Mouse (Mus musculus) layer of hippocampus, adult 11-12 months (tissue): ENCODE measurements around the gene Tle3.

ENCODE experiments used
- DNase-seq: peaks from one replicate; pipeline ENCODE4 v3.0.0; 2022; ENCODE audit warnings: low spot score

Tle3 gene

DNA sequence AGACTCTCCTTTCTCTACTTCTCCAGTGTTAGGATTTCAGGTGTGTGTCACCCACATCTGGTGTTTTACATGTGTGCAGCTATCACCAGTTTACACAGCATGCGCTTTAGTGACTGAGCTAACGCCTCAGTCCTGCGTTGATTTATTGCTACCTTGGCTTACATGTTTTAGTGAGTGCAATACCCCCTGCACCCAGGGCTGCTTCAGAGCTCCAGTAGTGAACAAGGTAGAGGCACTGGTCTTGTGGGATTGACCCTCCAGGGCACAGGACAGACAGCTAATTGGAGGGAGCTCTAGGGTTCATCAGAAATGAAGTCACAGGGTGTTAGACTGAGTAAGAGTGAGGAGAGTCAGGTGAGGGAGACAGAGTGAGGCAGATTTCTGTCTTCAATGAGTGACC lies 12.4 kb upstream of the Tle3 start:
- DNase-seq, result no peak

DNA sequence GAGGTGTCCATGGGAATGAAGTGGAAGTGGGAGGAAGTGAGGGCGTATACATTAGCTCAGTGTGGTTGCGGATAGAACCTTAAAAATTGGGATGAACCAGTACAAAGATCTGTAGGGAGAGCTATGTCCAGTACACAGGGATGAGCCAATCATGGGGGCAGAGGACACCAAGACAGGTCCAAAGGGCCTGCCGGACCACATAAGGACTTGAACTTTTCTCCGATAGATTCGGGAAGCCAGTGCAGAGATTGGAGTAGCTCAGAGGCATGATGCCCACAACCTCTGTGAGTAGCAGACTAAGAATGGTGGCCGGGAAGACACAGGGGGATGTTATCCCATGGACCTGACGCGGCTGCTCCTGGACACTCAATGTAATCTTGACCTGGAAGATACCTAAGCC lies 12.0 kb upstream of the Tle3 start:
- DNase-seq, result no peak

- no peak for DNase-seq
These were observed 11.2 kb upstream of the Tle3 start for GRCm38 (mm10) chr9:61360727-61361631.

- no peak for DNase-seq
These were observed 9.0 kb upstream of the Tle3 start for GRCm38 (mm10) chr9:61363194-61363593.

GRCm38 (mm10) chr9:61366108-61366507 lies 6.1 kb upstream of the Tle3 start:
- no peak for DNase-seq

GRCm38 (mm10) chr9:61367156-61367555 lies 5.0 kb upstream of the Tle3 start:
- no peak for DNase-seq

DNA sequence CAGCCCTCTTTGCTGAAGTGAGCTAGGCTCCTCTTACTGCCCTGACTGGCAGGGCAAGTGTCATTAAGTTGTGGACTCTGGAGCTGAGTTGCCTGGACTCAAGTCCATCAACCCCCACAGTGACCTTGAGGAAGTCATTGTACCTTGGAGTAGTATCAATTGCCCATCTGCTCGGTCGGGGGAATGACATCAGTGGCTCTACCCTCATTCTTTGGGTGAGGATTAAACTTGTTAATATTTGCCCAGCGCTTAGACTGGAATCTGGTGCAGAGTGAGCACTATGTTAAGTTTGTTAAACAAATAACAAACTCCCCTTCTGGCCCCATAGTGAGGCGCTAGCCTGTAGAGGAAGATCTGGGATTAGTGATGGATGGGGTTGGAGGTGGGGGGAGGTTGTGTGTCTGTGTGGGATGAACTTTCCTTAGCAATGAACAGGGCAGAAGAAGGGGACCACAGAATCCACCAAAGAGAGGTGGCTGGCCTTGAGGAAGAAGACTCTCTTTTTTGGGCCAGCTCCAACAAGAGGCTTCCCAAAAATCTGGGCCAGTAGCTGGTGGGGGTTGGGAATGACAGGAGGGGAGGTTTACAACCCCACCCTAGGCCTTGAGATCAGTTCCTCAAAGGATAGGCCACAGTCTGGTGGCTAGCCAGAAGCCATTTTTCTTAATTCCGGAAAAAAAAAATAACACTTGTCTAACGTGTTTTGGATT lies 4.2 kb upstream of the Tle3 start:
- DNase-seq, result no peak

- DNase-seq, result no peak
These were observed 3.5 kb upstream of the Tle3 start for GRCm38 (mm10) chr9:61368567-61369240.

- DNase-seq, result peak; percentile 36
These were observed 2.6 kb upstream of the Tle3 start for GRCm38 (mm10) chr9:61369316-61370273.

DNA sequence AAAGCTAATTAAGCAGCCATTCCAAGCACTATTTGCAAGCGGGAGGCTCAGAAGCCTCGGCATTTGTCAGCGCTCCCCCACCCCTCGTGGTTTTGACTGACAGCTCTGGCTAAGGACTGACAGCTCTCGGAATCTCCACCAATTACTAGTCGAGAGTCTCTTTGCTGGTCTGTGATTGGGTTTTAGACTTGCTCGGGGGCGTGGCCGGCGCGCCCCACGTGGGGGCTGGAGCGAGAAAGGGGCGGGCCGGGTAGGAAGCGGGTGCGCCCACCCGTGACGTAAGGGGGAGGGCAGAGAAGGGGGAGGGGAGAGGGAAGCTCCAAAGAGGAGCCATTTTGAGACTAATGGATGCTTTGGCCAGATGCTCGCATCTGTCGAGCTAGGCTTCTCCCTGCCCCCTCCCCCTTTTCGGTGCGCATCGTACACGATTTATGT lies 1.7 kb upstream of the Tle3 start:
- DNase-seq, result peak; percentile 100

DNA sequence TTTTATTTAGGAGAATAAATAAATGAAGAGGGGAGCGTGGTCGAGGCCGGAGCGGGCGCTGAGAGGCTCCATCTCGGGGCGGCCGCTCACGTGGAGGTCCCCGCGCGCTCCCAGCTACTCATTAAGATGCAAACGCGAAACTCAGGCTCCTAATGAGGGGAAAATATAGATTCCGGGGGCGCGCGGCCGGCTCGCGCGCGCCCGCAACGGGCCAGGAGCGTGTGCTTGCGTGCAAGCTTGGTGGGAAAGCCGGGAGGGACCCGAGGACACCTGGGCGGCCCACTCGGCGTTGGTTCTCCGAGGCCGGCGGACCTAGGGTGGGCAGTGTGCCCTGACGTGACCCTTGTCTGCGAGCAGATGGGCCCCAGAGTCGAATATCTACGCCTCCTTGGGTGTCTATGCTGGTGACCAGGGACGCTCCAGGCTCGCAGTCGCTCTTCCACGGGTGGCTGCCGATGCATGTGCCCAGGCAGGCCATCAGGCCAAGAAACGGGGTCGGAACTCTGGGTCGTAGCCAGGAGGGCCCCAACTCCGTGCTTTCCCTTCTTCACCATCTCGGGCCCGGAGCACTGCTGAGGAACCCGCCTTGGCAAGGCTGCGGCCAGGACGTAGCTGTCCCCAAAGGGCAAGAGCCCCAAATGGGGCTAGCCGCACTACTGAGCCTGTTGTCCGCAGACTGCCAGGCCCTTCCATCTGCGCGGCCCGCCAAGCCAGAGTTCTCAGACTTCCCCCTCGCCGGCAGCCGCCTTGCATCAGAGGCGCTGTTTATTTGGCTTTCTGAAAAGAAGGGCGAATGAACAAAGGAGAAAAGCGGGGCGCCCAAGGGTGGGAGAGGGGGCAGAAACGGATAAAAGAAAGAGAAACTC lies 1.0 kb upstream of the Tle3 start:
- peak; percentile 69 for DNase-seq

DNA sequence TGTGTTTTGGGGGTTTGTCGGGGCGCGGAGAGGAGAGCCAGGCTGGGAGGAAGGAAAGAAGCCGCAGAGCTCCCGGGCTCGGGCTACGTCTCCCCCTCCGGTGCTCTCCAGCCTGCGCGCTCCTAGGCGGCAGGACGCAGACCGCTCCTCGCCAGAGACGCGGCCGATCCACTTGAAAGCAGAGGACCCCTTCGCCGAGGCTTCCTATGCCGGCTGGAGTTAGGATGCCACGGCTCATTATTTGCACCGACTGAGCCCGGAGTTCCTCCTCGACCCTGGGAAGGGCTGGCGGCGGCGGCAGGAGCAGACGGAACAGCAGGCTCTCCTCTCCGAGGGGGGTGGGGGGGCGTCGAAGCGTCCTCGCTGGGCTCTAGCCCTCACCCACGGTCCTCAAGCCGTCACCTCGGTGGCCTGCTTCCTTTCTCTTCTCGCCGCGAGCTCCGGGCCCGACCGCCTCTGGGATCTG lies 377 bp downstream of the Tle3 start:
- no peak for DNase-seq

DNA sequence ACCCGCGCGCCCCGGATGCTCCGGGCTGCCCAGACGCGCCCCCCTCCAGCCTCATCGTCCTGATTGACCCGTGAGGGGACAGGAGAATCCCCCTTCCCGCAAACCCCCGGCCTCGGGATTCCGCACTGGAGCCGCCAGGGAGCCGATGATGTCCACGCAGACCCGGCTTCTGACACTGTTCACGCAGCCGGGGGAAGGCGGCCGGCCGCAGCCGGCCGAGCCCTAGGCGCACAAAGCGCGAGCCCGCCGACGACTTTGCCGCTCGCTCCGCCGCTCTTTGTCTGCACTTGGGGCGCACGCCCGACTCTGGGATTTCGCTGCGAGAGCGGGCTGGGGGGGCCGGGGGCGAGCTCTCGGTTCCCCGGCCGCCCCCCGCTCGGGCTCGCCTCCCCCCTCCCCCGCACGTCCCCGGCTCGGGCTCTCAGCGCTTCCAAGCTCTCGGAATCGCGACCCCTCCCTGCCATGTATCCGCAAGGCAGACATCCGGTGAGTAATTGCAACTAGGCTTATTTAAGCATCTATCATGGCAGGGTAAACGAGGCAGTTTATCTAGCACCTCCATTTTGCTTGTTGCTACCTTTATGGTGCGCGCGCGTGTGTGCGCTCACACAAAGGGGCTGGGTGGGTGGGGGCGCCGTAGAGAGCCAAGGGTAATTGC lies 939 bp downstream of the Tle3 start:
- peak; percentile 34 for DNase-seq

DNA sequence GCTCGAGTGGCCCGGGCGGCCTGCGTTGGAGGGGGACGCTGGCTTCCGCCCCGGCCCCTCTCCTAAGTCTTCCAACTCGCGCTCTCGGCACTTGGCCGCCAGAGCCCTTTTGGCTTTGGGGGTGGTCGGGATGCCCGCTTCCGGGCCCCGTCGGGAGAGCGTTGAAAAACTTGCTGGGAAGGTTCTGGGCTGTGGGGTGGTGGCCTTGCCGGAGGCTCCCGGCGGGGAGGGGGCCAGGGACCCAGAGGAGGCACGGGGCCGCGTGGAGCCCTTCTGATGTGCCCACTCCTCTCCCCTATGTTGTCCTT lies 1.4 kb downstream of the Tle3 start:
- no peak for DNase-seq

DNA sequence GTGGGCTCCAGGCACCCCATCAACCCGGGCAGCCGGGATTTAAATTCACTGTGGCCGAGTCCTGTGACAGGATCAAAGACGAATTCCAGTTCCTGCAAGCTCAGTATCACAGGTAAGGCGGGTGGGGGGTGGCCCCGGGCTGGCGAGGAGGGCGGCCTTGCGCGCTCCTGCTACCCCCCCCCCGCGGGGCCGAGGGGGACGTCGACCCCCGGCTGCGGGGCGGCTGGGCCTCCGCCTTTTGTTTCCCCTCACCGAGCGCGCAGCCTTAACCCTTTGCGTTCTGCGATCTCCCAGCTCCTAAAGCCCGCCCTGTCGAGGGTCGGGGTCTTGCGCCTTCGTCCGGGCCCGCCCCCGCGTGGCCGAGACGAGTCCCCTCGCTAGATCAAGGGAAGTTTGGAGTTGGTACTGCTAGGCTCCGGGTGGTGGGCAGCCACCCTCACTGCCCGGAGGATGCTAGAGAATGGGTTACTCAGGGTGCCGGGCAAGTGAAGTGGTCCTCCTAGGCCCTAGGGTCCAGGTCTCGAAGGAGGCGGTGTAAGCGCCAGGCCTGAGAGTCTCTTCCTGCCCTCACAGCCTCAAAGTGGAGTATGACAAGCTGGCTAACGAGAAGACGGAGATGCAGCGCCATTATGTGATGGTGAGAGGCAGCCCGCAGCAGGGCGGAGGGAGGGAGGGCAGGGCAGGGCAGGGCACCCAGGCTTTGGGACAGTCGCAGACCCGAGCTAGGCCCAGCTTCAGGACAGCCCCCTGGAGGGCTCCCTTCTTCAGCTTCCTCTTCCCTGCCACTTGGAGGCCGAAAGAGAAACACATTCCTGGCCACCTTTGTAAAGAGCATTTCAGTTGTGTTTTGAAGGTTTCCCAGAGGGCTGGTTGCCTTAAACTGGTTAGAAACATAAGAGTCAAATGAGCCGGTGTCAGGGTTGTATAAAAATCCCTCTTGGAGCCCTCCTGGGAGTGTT lies 2.1 kb downstream of the Tle3 start:
- no peak for DNase-seq

DNA sequence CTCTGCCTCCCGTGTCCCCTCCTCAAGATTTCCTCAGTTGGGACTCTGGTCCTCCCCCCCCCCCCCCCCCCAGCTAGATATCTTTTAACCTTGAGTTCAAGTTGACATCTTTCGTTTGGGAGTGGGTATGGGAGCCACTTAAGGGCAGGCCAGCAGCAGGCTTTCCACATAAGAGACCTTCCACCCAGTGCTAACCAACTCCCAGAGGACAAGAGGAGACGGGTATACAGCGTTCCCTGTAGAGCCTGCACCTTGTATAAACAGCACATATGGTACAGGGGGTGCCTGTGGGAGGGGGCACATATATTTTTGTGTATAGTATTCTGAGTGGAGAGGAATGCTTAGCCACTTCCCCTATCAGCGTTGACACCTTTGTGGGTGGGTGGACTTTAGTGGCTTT lies 2.8 kb downstream of the Tle3 start:
- no peak for DNase-seq

- no peak for DNase-seq
These were observed 3.8 kb downstream of the Tle3 start for GRCm38 (mm10) chr9:61375802-61376561.

GRCm38 (mm10) chr9:61376650-61377049 lies 4.5 kb downstream of the Tle3 start:
- no peak for DNase-seq
